Mouse (Mus musculus): ENCODE measurements around the gene Apol10a. TPM values are rescaled to one million over a fixed set of nuclear protein-coding genes. Genes with fewer than 3 reads are reported as not detected.
A peak's percentile ranks its signal among the peaks of the same experiment; 100 is the strongest.
"Not testable (repeated sequence)": the region's sequence is repeated elsewhere in the genome, so short reads cannot be mapped to it uniquely, and the experiment has no call there.

Gene Apol10a
- polyA plus RNA-seq, 1 experiment from 2014 or later, result not detected

GRCm38 (mm10) chr15:77493181-77493580 is 16.3 kb downstream of the Apol10a start:
- not testable (repeated sequence) for DNase-seq (ENCODE audit: low spot score); H3K9me3 ChIP-seq (ENCODE audit: control insufficient read depth, low read length); H3K9ac ChIP-seq (ENCODE audit: low read length); H3K4me3 ChIP-seq (ENCODE audit: low read depth, low read length); H3K27me3 ChIP-seq (ENCODE audit: control insufficient read depth, insufficient read depth, low read length); H3K4me1 ChIP-seq (replicated peaks; ENCODE audit: control insufficient read depth, insufficient read depth, low read length); H3K27ac ChIP-seq (ENCODE audit: low read depth, low read length); H3K36me3 ChIP-seq (ENCODE audit: control insufficient read depth, insufficient read depth, low read length); H3K4me2 ChIP-seq (ENCODE audit: low read depth, low read length, severe bottlenecking); ATAC-seq (replicated peaks; ENCODE audit: low FRiP score)
- WGBS, result no CpG with 5 or more reads among the region's 1 CpGs

- ATAC-seq (replicated peaks; ENCODE audit: low FRiP score); H3K27ac ChIP-seq (ENCODE audit: low read depth, low read length); H3K4me3 ChIP-seq (ENCODE audit: low read depth, low read length); H3K4me2 ChIP-seq (ENCODE audit: low read depth, low read length, severe bottlenecking); H3K4me1 ChIP-seq (replicated peaks; ENCODE audit: control insufficient read depth, insufficient read depth, low read length); H3K36me3 ChIP-seq (ENCODE audit: control insufficient read depth, insufficient read depth, low read length); H3K9me3 ChIP-seq (ENCODE audit: control insufficient read depth, low read length); H3K9ac ChIP-seq (ENCODE audit: low read length); H3K27me3 ChIP-seq (ENCODE audit: control insufficient read depth, insufficient read depth, low read length); DNase-seq (ENCODE audit: low spot score): not testable (repeated sequence)
- WGBS, result 91% methylated on average over 1 of the region's 1 CpGs
Observed at GRCm38 (mm10) chr15:77494694-77495093, 17.8 kb downstream of the Apol10a start.

GRCm38 (mm10) chr15:77507966-77508365 is 31.1 kb downstream of the Apol10a start, which contains the start of gene Apol11a:
Gene Apol11a (plus strand): TSS chr15:77508271.
- not testable (repeated sequence) for H3K4me1 ChIP-seq (replicated peaks; ENCODE audit: control insufficient read depth, insufficient read depth, low read length); H3K36me3 ChIP-seq (ENCODE audit: control insufficient read depth, insufficient read depth, low read length)

GRCm38 (mm10) chr15:77520596-77520995 is 43.7 kb downstream of the Apol10a start:
- H3K9ac ChIP-seq (ENCODE audit: low read length); DNase-seq (ENCODE audit: low spot score): not testable (repeated sequence)
- 76% methylated on average over 4 of the region's 4 CpGs for WGBS

More at GRCm38 (mm10) chr15:77507966-77508365, 31.1 kb downstream of the Apol10a start, which contains the start of gene Apol11a:
- not testable (repeated sequence) for H3K4me3 ChIP-seq (ENCODE audit: low read depth, low read length); H3K27ac ChIP-seq (ENCODE audit: low read depth, low read length); H3K4me2 ChIP-seq (ENCODE audit: low read depth, low read length, severe bottlenecking); DNase-seq (ENCODE audit: low spot score); ATAC-seq (replicated peaks; ENCODE audit: low FRiP score); H3K9ac ChIP-seq (ENCODE audit: low read length); H3K27me3 ChIP-seq (ENCODE audit: control insufficient read depth, insufficient read depth, low read length); H3K9me3 ChIP-seq (ENCODE audit: control insufficient read depth, low read length)

GRCm38 (mm10) chr15:77523186-77523843 is 46.5 kb downstream of the Apol10a start:
- not testable (repeated sequence) for H3K36me3 ChIP-seq (ENCODE audit: control insufficient read depth, insufficient read depth, low read length); ATAC-seq (replicated peaks; ENCODE audit: low FRiP score); H3K4me2 ChIP-seq (ENCODE audit: low read depth, low read length, severe bottlenecking); H3K4me1 ChIP-seq (replicated peaks; ENCODE audit: control insufficient read depth, insufficient read depth, low read length); H3K9ac ChIP-seq (ENCODE audit: low read length); H3K4me3 ChIP-seq (ENCODE audit: low read depth, low read length); H3K9me3 ChIP-seq (ENCODE audit: control insufficient read depth, low read length); H3K27ac ChIP-seq (ENCODE audit: low read depth, low read length); H3K27me3 ChIP-seq (ENCODE audit: control insufficient read depth, insufficient read depth, low read length)
- WGBS, result 16% methylated on average over 6 of the region's 6 CpGs
- DNase-seq (ENCODE audit: low spot score), result peak; percentile 78

More at GRCm38 (mm10) chr15:77520596-77520995, 43.7 kb downstream of the Apol10a start:
- not testable (repeated sequence) for H3K36me3 ChIP-seq (ENCODE audit: control insufficient read depth, insufficient read depth, low read length); H3K4me3 ChIP-seq (ENCODE audit: low read depth, low read length); H3K27ac ChIP-seq (ENCODE audit: low read depth, low read length); H3K9me3 ChIP-seq (ENCODE audit: control insufficient read depth, low read length); H3K27me3 ChIP-seq (ENCODE audit: control insufficient read depth, insufficient read depth, low read length); ATAC-seq (replicated peaks; ENCODE audit: low FRiP score); H3K4me2 ChIP-seq (ENCODE audit: low read depth, low read length, severe bottlenecking); H3K4me1 ChIP-seq (replicated peaks; ENCODE audit: control insufficient read depth, insufficient read depth, low read length)

GRCm38 (mm10) chr15:77533216-77533615 is 56.4 kb downstream of the Apol10a start, which contains the start of gene Apol7c:
Gene Apol7c (minus strand): TSS chr15:77533316.
- Histone ChIP-seq H3K4me3 (ENCODE audit: low read depth, low read length) (no peak within 1 kb of the TSS), H3K9ac (ENCODE audit: low read length) (no peak within 1 kb of the TSS), H3K27me3 (ENCODE audit: control insufficient read depth, insufficient read depth, low read length) (no peaks in the 10 kb centered on the region), H3K4me2 (ENCODE audit: low read depth, low read length, severe bottlenecking) (no peak within 1 kb of the TSS), H3K4me1 (replicated peaks; ENCODE audit: control insufficient read depth, insufficient read depth, low read length) (no peaks in the 10 kb centered on the region), H3K36me3 (ENCODE audit: control insufficient read depth, insufficient read depth, low read length) (no peaks in the 10 kb centered on the region), H3K9me3 (ENCODE audit: control insufficient read depth, low read length) (no peaks in the 10 kb centered on the region), H3K27ac (ENCODE audit: low read depth, low read length) (no peak within 1 kb of the TSS)
- ATAC-seq (replicated peaks; ENCODE audit: low FRiP score), result no peak
- no peak for DNase-seq (ENCODE audit: low spot score)

GRCm38 (mm10) chr15:77539221-77539620 is 62.4 kb downstream of the Apol10a start:
- not testable (repeated sequence) for H3K27me3 ChIP-seq (ENCODE audit: control insufficient read depth, insufficient read depth, low read length); H3K9ac ChIP-seq (ENCODE audit: low read length); H3K4me3 ChIP-seq (ENCODE audit: low read depth, low read length); H3K4me2 ChIP-seq (ENCODE audit: low read depth, low read length, severe bottlenecking); H3K27ac ChIP-seq (ENCODE audit: low read depth, low read length); H3K36me3 ChIP-seq (ENCODE audit: control insufficient read depth, insufficient read depth, low read length); H3K4me1 ChIP-seq (replicated peaks; ENCODE audit: control insufficient read depth, insufficient read depth, low read length); H3K9me3 ChIP-seq (ENCODE audit: control insufficient read depth, low read length); ATAC-seq (replicated peaks; ENCODE audit: low FRiP score)
- DNase-seq (ENCODE audit: low spot score), result peak; percentile 8
- 54% methylated on average over 1 of the region's 1 CpGs for WGBS
